Mouse (Mus musculus): ENCODE measurements around the gene Igfbp2. TPM values are rescaled to one million over a fixed set of nuclear protein-coding genes. Genes with fewer than 3 reads are reported as not detected.

Gene Igfbp2
- polyA plus RNA-seq, 1 experiment: 537 TPM

- no peaks in the 10 kb centered on the region for H3K36me3 ChIP-seq (ENCODE audit: control insufficient read depth, insufficient read depth, low read length, poor library complexity, severe bottlenecking)
- TF ChIP-seq EP300 (IDR thresholded peaks at IDR 0.05; ENCODE audit: insufficient read depth, low read depth, low read length): no peak
- TF ChIP-seq CTCF (IDR thresholded peaks at IDR 0.05; ENCODE audit: low read depth, low read length): no peak
- no peak for TF ChIP-seq POLR2A (IDR thresholded peaks at IDR 0.05; ENCODE audit: insufficient read depth, low read length)
- H3K27me3 ChIP-seq (ENCODE audit: control insufficient read depth, insufficient read depth, low read length, poor library complexity, severe bottlenecking): no peaks in the 10 kb centered on the region
- H3K4me1 ChIP-seq (ENCODE audit: control insufficient read depth, insufficient read depth, low read length): no peaks in the 10 kb centered on the region
- no peak overlapping the region for H3K9ac ChIP-seq (ENCODE audit: low read depth, poor library complexity, severe bottlenecking)
- H3K27ac ChIP-seq (ENCODE audit: insufficient read depth, low read length): no peak overlapping the region
- H3K4me3 ChIP-seq (ENCODE audit: low read depth, low read length): no peak overlapping the region
- no peaks in the 10 kb centered on the region for H3K9me3 ChIP-seq (replicated peaks; ENCODE audit: control insufficient read depth, insufficient read depth, low read length, poor library complexity, severe bottlenecking)
Measured at GRCm38 (mm10) chr1:72895821-72896220, 71.5 kb downstream of the Igfbp2 start.

Other genes with a start within 250 kb of the Igfbp2 start
- 44.8 and 49.8 TPM in 2 replicates for gene Smarcal1, start 241.3 kb upstream of the Igfbp2 start, polyA plus RNA-seq (2011; ENCODE audit: insufficient read depth, insufficient read length, low read depth, missing spikeins)
- gene Ankar, start 123.9 kb upstream of the Igfbp2 start, polyA plus RNA-seq (2011; ENCODE audit: insufficient read depth, insufficient read length, low read depth, missing spikeins): not detected in 2 replicates
- gene Rpl37a, start 113.2 kb upstream of the Igfbp2 start, polyA plus RNA-seq (2011; ENCODE audit: insufficient read depth, insufficient read length, low read depth, missing spikeins): 1,055 and 1,149 TPM in 2 replicates
- gene Igfbp5, start 50.4 kb downstream of the Igfbp2 start, polyA plus RNA-seq (2011; ENCODE audit: insufficient read depth, insufficient read length, low read depth, missing spikeins): 0.99 TPM in 2 replicates
- gene Tnp1, start 191.4 kb downstream of the Igfbp2 start, polyA plus RNA-seq (2011; ENCODE audit: insufficient read depth, insufficient read length, low read depth, missing spikeins): not detected in 2 replicates